Mouse (Mus musculus) heart, adult 18-20 months (tissue): ENCODE measurements around the gene Dnajc17. TPM values are rescaled to one million over a fixed set of nuclear protein-coding genes. Genes with fewer than 3 reads are reported as not detected.

Source experiments
- DNase-seq, 2 experiments: peaks; one replicate each; pipeline ENCODE4 v3.0.0; 2021 to 2022; ENCODE audit warnings: mixed read lengths in 1 of 2
- total RNA-seq, 2 experiments: library from RNA; stranded (reverse); gene quantifications; 2 replicates each; pipeline ENCODE4 v1.2.3; 2021

Gene Dnajc17
- total RNA-seq, 2 experiments from 2014 or later = 7.3 to 7.6 TPM

GRCm38 (mm10) chr2:119198049-119198448 is 10.5 kb downstream of the Dnajc17 start:
- no peak for DNase-seq

- no peak for DNase-seq
Measured at GRCm38 (mm10) chr2:119197493-119197892, 11.1 kb downstream of the Dnajc17 start.

GRCm38 (mm10) chr2:119196316-119197108 is 12.1 kb downstream of the Dnajc17 start:
- DNase-seq = no peak

GRCm38 (mm10) chr2:119194140-119194539 is 14.5 kb downstream of the Dnajc17 start:
- peak; percentile 25 to 44 for DNase-seq

GRCm38 (mm10) chr2:119190969-119191368 is 17.6 kb downstream of the Dnajc17 start:
- no peak for DNase-seq

- DNase-seq = peak; percentile 82 to 95
Measured at GRCm38 (mm10) chr2:119189029-119189710, 19.4 kb downstream of the Dnajc17 start.

GRCm38 (mm10) chr2:119182914-119183313 is 25.7 kb downstream of the Dnajc17 start:
- no peak for DNase-seq

- DNase-seq = no peak
Measured at GRCm38 (mm10) chr2:119177384-119177939, 31.1 kb downstream of the Dnajc17 start.

GRCm38 (mm10) chr2:119176761-119177160 is 31.8 kb downstream of the Dnajc17 start:
- DNase-seq = no peak

GRCm38 (mm10) chr2:119175614-119176013 is 33.0 kb downstream of the Dnajc17 start:
- DNase-seq = no peak

- no peak for DNase-seq
Measured at GRCm38 (mm10) chr2:119174866-119175265, 33.7 kb downstream of the Dnajc17 start.

- DNase-seq = peak in 1 of 2 experiments; percentile 28
Measured at GRCm38 (mm10) chr2:119173991-119174651, 34.5 kb downstream of the Dnajc17 start, which contains the start of gene Gm14137. TSS of gene Gm14137 (plus strand) at chr2:119174509.

GRCm38 (mm10) chr2:119172862-119173576 is 35.6 kb downstream of the Dnajc17 start:
- DNase-seq = peak; percentile 83 to 85

- DNase-seq = no peak
Measured at GRCm38 (mm10) chr2:119172446-119172845, 36.1 kb downstream of the Dnajc17 start.

GRCm38 (mm10) chr2:119171574-119171973 is 37.0 kb downstream of the Dnajc17 start:
- DNase-seq = peak; percentile 30 to 35

- no peak for DNase-seq
Measured at GRCm38 (mm10) chr2:119170282-119170681, 38.3 kb downstream of the Dnajc17 start.

- no peak for DNase-seq
Measured at GRCm38 (mm10) chr2:119167866-119168256, 40.7 kb downstream of the Dnajc17 start.

- DNase-seq = peak; percentile 75 to 80
Measured at GRCm38 (mm10) chr2:119166901-119167865, 41.4 kb downstream of the Dnajc17 start, which contains the start of gene Gchfr. TSS of gene Gchfr (plus strand) at chr2:119167773.

- no peak for DNase-seq
Measured at GRCm38 (mm10) chr2:119165401-119165800, 43.2 kb downstream of the Dnajc17 start.

- no peak for DNase-seq
Measured at GRCm38 (mm10) chr2:119163999-119164398, 44.6 kb downstream of the Dnajc17 start.
